Mouse (Mus musculus) G1E-ER4 (cell line): ENCODE data around the gene Defb10. TPM values are rescaled to one million over a fixed set of nuclear protein-coding genes. Genes with fewer than 3 reads are reported as not detected.
"Not testable (repeated sequence)": the region's sequence is repeated elsewhere in the genome, so short reads cannot be mapped to it uniquely, and the experiment has no call there.

Experiments
- GATA1 ChIP-seq: IDR thresholded peaks from one replicate; pipeline ENCODE4 v1.8.0; 2012; ENCODE audit warnings: low read length, inconsistent platforms
- polyA plus RNA-seq: library from polyadenylated mRNA; stranded (reverse); fragments of >175 nt; gene quantifications from 2 replicates; pipeline ENCODE4 v1.2.3, GENCODE M21; 2012

Defb10 gene
- not detected in 2 replicates for polyA plus RNA-seq

GRCm38 (mm10) chr8:21858586-21858985, at the start of gene Defb10:
TSS of gene Defb10 (plus strand) at chr8:21858901.
- not testable (repeated sequence) for TF ChIP-seq GATA1

GRCm38 (mm10) chr8:21885321-21885720, 26.6 kb downstream of the Defb10 start, which contains the start of gene Defb9:
TSS of gene Defb9 (minus strand) at chr8:21885421.
- TF ChIP-seq GATA1: not testable (repeated sequence)

GRCm38 (mm10) chr8:21906290-21906689, 47.6 kb downstream of the Defb10 start, which contains the start of gene Defb11:
TSS of gene Defb11 (minus strand) at chr8:21906412.
- TF ChIP-seq GATA1: not testable (repeated sequence)

Other genes starting within 250 kb of the Defb10 start
- not detected in 2 replicates for gene Defa26, start 240.7 kb upstream of the Defb10 start, polyA plus RNA-seq
- not detected in 2 replicates for gene Defa17, start 203.1 kb upstream of the Defb10 start, polyA plus RNA-seq
- not detected in 2 replicates for gene Defa34, start 193.1 kb upstream of the Defb10 start, polyA plus RNA-seq
- not detected in 2 replicates for gene AY761184, start 155.3 kb upstream of the Defb10 start, polyA plus RNA-seq
- not detected in 2 replicates for gene Defa24, start 124.4 kb upstream of the Defb10 start, polyA plus RNA-seq
- not detected in 2 replicates for gene Defb50, start 35.4 kb upstream of the Defb10 start, polyA plus RNA-seq
- not detected in 2 replicates for gene Defb2, start 19.0 kb upstream of the Defb10 start, polyA plus RNA-seq
- not detected in 2 replicates for gene Defb9, start 26.5 kb downstream of the Defb10 start, polyA plus RNA-seq
- gene Defb11, start 47.5 kb downstream of the Defb10 start, polyA plus RNA-seq: not detected in 2 replicates
- not detected in 2 replicates for gene Defb15, start 73.8 kb downstream of the Defb10 start, polyA plus RNA-seq
- gene Defb35, start 79.5 kb downstream of the Defb10 start, polyA plus RNA-seq: not detected in 2 replicates
- not detected in 2 replicates for gene Defb13, start 87.9 kb downstream of the Defb10 start, polyA plus RNA-seq
- gene Fam90a1a, start 99.8 kb downstream of the Defb10 start, polyA plus RNA-seq: not detected in 2 replicates
- gene Ccdc70, start 110.9 kb downstream of the Defb10 start, polyA plus RNA-seq: not detected in 2 replicates
- gene Atp7b, start 201.4 kb downstream of the Defb10 start, polyA plus RNA-seq: 15.2 and 15.5 TPM in 2 replicates
- gene Alg11, start 201.8 kb downstream of the Defb10 start, polyA plus RNA-seq: 0.48 and 0.80 TPM in 2 replicates